Mouse (Mus musculus) stomach, postnatal 0 days (tissue): ENCODE measurements around the gene Sh2b2. TPM values are rescaled to one million over a fixed set of nuclear protein-coding genes. Genes with fewer than 3 reads are reported as not detected.

Experiments
- ATAC-seq: fragments of 200-750 bp; cut with Nextera tagmentation; 2 replicates; pipeline ENCODE4 v1.8.0; 2017; ENCODE audit not compliant: low FRiP score, low TSS enrichment
- DNase-seq: peaks from one replicate; pipeline ENCODE4 v3.0.0-alpha.2; 2016; ENCODE audit warnings: low spot score
- H3K27ac ChIP-seq: fragments of 300-500 bp; sonication (generic); replicated peaks from 2 replicates; pipeline ENCODE4 v1.5.1; 2014; ENCODE audit warnings: mild to moderate bottlenecking, control low read depth
- H3K27me3 ChIP-seq: fragments of 300-500 bp; sonication (generic); 2 replicates; pipeline ENCODE4 v1.6.1; 2014; ENCODE audit warnings: low read length; ENCODE audit not compliant: control insufficient read depth, insufficient read depth
- H3K36me3 ChIP-seq: fragments of 300-500 bp; sonication (generic); 2 replicates; pipeline ENCODE4 v1.6.1; 2014; ENCODE audit warnings: low read length, mixed read lengths; ENCODE audit not compliant: control insufficient read depth, insufficient read depth
- H3K4me1 ChIP-seq: fragments of 300-500 bp; sonication (generic); replicated peaks from 2 replicates; pipeline ENCODE4 v1.6.1; 2014; ENCODE audit warnings: antibody characterized with exemption; ENCODE audit not compliant: control insufficient read depth, insufficient read depth
- H3K4me2 ChIP-seq: fragments of 300-500 bp; sonication (generic); replicated peaks from 2 replicates; pipeline ENCODE4 v1.6.1; 2014; ENCODE audit warnings: low read depth, mild to moderate bottlenecking, control low read depth, moderate library complexity
- H3K4me3 ChIP-seq: fragments of 300-500 bp; sonication (generic); 2 replicates; pipeline ENCODE4 v1.5.1; 2014; ENCODE audit warnings: low read depth, low read length, control low read depth
- H3K9ac ChIP-seq: fragments of 300-500 bp; sonication (generic); 2 replicates; pipeline ENCODE4 v1.6.1; 2014; ENCODE audit warnings: mild to moderate bottlenecking, low read length, control low read depth, mixed read lengths
- H3K9me3 ChIP-seq: fragments of 300-500 bp; sonication (generic); 2 replicates; pipeline ENCODE4 v1.6.1; 2016; ENCODE audit warnings: low read length; ENCODE audit not compliant: control insufficient read depth
- CTCF ChIP-seq: IDR thresholded peaks from 2 replicates; pipeline ENCODE4 v1.5.1; 2016; ENCODE audit warnings: antibody characterized with exemption, low read depth, mild to moderate bottlenecking, moderate library complexity
- EP300 ChIP-seq: optimal IDR thresholded peaks from 2 replicates; pipeline ENCODE3; 2016; ENCODE audit warnings: antibody characterized with exemption
- WGBS: fragments of 180-500 bp; shearing (Covaris S2); extraction: QIAGEN DNeasy Blood & Tissue Kit; methylation state at CpG from one replicate; pipeline ENCODE4 v1.1.7; 2014; 5-methylcytosine and 5-hydroxymethylcytosine counted together
- polyA plus RNA-seq: library from polyadenylated mRNA; unstranded; fragments of >200 nt; fragmentation: Nextera tagmentation; extraction: Ambion mirVana; gene quantifications from 2 replicates; pipeline ENCODE4 v1.2.1, GENCODE M21; 2015

The Sh2b2 gene
- polyA plus RNA-seq, 1 experiment from 2014 or later: 0.92 TPM

DNA sequence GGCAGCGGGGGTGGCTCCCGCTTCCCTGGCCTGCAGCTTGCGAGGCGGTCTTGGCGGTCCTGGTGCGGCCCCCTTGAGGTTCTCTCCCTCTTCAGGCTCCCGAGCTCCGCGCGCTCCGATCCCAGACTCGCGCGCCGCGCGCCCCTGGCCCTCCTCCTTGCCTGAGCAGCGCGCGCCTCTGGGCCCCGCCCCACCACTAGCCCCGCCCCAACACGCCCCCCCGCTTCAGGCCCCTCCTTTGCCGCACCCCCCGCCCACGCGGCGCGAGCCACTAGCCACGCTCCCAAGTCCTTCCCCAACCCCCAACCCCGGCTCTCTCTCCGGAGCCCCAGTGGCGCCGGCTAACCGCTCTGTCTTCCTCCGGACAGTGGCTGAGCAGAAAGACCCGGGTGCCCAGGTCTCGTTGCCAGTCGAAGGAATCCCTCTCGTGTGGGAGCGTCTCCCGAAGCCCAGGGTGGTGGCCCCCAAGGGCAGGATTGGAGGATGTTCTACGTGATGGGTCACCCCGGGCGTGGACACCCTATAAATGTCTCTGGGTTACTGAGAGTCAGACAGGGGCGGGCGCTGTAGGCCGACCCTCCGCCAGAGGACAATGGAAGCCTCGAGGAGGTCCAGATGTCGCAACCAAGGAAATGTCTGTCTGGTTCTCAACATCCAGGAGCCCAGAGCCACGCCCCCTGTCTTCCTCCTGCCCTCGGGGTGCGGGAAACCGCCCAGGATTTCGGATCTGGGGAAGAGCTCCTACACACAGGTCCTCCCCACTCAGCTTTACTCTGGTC, 1.4 kb downstream of the Sh2b2 start:
- WGBS: under 1% methylated on average over 43 of the region's 57 CpGs
- peak; percentile 18 for TF ChIP-seq CTCF
- no peak for TF ChIP-seq EP300
- Histone ChIP-seq H3K27me3 (no peaks in the 10 kb centered on the region), H3K4me1 (0 out of 2 replicates have a peak, but pooled peaks cover 5% of the 10 kb centered on the region), H3K27ac (peak overlapping the region; percentile 67), H3K9me3 (no peaks in the 10 kb centered on the region), H3K4me3 (peak overlapping the region; percentile 65), H3K4me2 (peak overlapping the region; percentile 95), H3K9ac (peak overlapping the region; percentile 67), H3K36me3 (no peaks in the 10 kb centered on the region)
- peak; percentile 79 for ATAC-seq
- DNase-seq: peak; percentile 81

DNA sequence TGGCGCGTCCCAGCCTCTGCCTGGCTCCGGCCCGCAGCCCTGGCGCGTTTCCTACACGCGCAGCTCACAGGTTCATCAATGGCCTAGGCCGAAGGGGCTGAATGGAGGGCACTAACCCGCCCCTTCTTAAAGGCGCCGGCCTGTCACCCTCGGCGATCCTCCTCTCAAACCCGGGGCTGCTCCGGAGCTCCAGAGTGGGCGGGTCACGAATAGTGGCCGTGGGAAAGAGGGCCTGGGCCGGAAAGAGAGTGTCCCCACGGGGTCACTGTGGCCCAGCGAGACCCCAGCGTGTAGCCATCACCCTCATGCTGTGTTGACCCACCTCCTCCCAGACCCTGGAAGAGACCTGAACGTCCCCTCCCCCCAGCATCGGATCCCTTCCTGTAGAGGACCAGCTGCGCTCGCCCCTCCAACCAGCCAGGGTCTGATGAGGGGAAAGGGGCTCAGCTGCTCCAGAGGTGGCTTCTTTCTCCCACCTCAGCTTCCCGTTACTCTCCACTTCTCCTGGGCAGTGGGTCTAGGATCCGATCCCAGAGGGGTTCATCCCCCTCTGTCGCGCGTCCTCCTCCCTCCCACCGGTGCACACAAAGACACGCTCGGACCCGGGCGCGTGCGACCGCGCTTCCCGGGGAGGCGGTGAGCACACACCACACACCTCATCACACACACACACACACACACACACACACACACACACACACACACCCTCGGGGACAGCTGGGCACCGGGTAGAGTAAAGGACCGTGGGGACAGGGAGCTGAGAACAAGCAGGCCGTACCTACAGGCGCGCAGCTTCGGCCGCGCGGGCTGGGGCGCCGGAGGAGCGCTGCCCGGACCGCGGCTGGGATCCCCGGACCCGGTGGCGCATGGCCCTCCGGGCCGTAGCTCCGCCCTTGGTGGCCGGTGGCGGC, 2.2 kb downstream of the Sh2b2 start:
- Histone ChIP-seq H3K4me2 (peak overlapping the region; percentile 95), H3K36me3 (no peaks in the 10 kb centered on the region), H3K9me3 (no peaks in the 10 kb centered on the region), H3K4me3 (peak overlapping the region; percentile 65), H3K4me1 (0 out of 2 replicates have a peak, but pooled peaks cover 5% of the 10 kb centered on the region), H3K27ac (peak overlapping the region; percentile 61; the same call in 1 of the 2 replicates), H3K27me3 (no peaks in the 10 kb centered on the region), H3K9ac (peak overlapping the region; percentile 67)
- ATAC-seq (peak; percentile 28), DNase-seq (no peak)
- no peak for TF ChIP-seq EP300
- no peak for TF ChIP-seq CTCF
- WGBS: under 1% methylated on average over 62 of the region's 67 CpGs

DNA sequence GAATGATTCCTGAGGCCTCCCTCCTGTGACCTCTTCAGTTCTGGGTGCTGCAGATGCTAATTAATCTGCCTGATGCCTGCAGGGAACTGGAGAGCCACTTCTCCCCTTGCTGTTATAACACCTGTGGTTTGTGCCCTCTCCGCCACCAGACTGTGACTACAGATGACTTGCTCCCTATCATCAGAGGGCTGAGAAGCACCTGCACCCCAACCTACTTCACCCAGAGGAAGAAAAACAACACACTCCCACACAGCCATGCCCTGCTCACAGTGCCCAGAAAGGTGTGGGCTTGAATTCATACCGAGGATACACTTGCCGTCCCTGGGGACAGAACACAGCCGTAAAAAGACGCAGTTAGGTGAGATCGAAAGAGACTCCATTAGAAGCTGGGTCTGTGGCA, 5.2 kb downstream of the Sh2b2 start:
- H3K4me3 ChIP-seq: no peak overlapping the region
- ATAC-seq: no peak

DNA sequence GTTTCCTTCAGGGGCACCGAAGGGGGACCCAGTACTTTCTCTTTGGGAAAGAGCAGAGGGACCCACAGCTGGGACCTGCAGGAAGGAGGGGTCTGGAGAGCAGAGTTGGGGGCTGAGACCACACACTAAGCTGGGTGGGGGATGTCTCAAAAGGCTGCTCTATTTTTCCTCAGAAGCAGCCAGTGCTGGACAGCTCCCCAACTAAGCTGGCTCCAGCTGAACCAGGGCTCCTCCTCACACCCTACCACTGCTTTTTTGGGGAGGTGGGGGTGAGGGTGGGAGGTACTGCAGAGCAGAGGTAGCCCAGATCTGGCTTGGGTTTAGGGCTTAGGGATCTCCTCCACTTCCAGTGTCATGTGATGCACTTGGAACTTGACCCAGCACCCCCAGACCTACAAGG, 6.0 kb downstream of the Sh2b2 start:
- DNase-seq (no peak), ATAC-seq (no peak)
- no peak overlapping the region for H3K9ac ChIP-seq
- H3K4me2 ChIP-seq: no peak overlapping the region
- no peak overlapping the region for H3K27ac ChIP-seq
- no peaks in the 10 kb centered on the region for H3K9me3 ChIP-seq
- no peak for TF ChIP-seq EP300
- no peak for TF ChIP-seq CTCF
- no peak overlapping the region for H3K4me3 ChIP-seq
- H3K27me3 ChIP-seq: peaks cover 2% of the 10 kb centered on the region; the same call in 1 of the 2 replicates
- no peaks in the 10 kb centered on the region for H3K36me3 ChIP-seq
- H3K4me1 ChIP-seq: 0 out of 2 replicates have a peak, but pooled peaks cover 5% of the 10 kb centered on the region
- WGBS: 35% methylated on average over 1 of the region's 1 CpGs

More for the DNA sequence above, 5.2 kb downstream of the Sh2b2 start:
- Histone ChIP-seq H3K27ac (no peak overlapping the region), H3K9ac (no peak overlapping the region), H3K36me3 (no peaks in the 10 kb centered on the region), H3K4me2 (no peak overlapping the region), H3K27me3 (peaks cover 2% of the 10 kb centered on the region; the same call in 1 of the 2 replicates), H3K9me3 (no peaks in the 10 kb centered on the region), H3K4me1 (0 out of 2 replicates have a peak, but pooled peaks cover 5% of the 10 kb centered on the region)
- 84% methylated on average over 6 of the region's 6 CpGs for WGBS
- DNase-seq: no peak
- no peak for TF ChIP-seq EP300
- TF ChIP-seq CTCF: no peak

DNA sequence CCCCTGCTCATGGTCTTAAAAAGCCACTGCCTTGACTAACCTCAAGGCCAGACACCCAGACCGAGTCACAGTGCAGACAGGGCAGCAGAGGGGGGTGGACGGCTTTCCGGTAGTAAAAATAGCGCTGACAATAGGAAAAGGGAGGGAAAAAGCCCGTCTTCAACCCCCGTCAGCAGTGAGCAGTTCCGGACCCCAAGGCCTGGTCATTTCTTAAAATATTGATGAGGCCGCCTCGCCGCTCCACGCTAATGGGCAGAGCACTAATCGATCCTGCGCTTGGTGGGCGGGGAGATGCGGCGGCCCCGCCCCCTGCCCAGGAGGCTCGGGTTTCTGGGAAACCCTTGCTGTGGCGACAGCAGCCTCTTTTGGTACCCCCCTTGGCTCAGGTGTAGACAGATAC, 8.7 kb downstream of the Sh2b2 start:
- Histone ChIP-seq H3K4me2 (peak overlapping the region; percentile 47), H3K27ac (no peak overlapping the region), H3K9ac (no peak overlapping the region), H3K27me3 (peaks cover 2% of the 10 kb centered on the region; the same call in 1 of the 2 replicates), H3K4me3 (peak overlapping the region; percentile 23), H3K4me1 (no peaks in the 10 kb centered on the region), H3K9me3 (no peaks in the 10 kb centered on the region), H3K36me3 (no peaks in the 10 kb centered on the region)
- WGBS: 5% methylated on average over 19 of the region's 19 CpGs
- ATAC-seq: no peak
- no peak for TF ChIP-seq EP300
- TF ChIP-seq CTCF: no peak
- no peak for DNase-seq
